Mouse (Mus musculus): ENCODE results near the gene Sox9. TPM values are rescaled to one million over a fixed set of nuclear protein-coding genes. Genes with fewer than 3 reads are reported as not detected.

Sox9 gene
- 10 to 100 TPM; 21.3 to 21.4 TPM for total RNA-seq (2021)

DNA sequence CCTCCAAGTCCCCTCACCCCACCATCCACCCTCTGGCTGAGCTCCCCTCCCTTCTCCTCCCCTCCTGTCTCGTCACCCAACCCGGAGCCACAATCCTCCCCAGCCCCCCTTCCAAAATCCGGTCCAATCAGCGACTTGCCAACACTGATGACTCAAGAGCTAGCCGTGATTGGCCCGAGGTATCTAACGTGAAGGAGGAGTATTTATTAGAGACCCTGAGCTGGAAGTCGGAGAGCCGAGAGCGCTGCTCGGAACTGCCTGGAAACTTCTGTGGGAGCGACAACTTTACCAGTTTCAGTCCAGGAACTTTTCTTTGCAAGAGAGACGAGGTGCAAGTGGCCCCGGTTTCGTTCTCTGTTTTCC is at the start of gene Sox9:
Gene Sox9 (plus strand): TSS at position 231 of the 363 bp plus-strand sequence.
- peak; percentile 95 for DNase-seq
- intact Hi-C loops (cut with DNase I) = loop anchor here (2.0 to 5.0 kb wide), 3 partner anchors 880 to 1245 kb away; no protein-coding TSS in a partner anchor

DNA sequence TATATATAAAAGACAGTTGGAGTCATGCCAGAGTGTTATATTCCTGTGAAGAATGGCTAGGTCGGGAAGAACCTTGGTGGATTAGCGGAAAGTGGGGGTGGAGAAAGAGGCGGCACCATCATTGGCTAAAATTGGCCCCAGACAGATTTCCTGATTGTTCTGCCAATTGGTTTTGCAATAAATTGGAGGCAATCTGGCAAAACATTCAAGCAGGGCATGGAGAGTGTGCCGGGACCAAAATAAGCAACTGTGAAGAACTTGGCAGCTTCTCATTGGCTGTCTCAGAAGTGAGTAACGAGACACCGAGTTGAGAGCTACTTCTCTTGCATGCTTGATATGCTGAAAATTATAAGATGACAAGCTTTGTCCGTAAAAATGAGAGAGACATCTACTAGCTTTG is 49.6 kb upstream of the Sox9 start:
- no peak for DNase-seq
- intact Hi-C loops (cut with DNase I) = no loop called here

DNA sequence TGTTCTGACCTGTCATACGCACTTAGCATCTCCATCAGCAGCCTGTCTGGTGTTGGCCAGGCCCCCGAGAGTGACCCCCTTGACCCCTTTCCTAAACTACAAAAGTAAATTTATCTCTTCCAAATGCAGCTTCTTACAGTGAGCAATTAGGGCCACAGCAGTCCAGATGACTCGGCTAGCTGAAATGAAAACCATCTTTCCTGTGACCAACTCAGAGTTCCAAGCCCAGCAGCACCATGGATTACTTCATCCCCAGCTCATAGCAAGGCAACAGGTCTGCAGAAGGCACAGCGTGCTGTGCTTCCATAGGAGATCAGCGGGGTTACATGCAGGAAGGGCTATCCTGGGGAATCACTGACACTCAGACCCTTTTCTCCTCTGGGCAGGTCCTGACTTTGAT is 45.0 kb upstream of the Sox9 start:
- DNase-seq = no peak
- intact Hi-C loops (cut with DNase I) = no loop called here

DNA sequence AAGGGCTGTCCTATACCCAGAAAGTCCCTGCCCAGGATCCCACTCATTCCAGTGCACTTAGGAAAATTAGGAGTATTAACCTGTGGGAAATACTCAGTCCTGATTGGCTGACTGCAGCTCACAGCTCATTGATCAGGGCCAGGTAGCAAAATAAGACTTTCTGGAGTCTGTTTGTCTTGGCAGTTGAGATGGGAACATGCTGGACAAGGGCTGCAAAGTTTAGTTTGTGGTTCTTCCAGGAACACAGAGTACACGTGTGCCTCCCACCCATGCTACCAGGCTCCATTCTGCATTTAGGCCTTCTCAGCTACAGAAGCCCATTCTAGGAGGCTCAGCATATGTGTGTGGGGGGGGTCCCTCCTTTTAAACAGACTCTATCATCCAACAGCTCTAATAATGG is 42.3 kb upstream of the Sox9 start:
- no peak for DNase-seq
- intact Hi-C loops (cut with DNase I) = no loop called here

DNA sequence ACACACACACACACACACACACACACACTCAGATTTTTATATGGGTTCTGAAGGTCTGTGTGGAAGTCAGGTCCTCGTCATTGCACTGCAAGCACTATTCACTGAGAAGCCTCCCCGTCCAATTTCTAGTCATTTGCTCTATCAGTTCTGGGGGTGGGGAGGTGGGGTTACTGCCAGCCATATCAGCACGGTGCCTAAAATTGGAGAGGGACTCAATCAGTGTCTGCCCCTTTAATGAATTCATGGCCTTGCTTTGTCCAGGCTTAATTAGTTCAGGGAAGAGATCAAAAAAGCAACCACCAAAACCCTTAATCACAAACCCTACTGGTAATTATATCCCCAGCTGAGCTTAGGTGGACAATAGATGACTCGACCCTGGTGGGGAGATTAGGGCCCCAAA is 25.5 kb upstream of the Sox9 start:
- intact Hi-C loops (cut with DNase I) = no loop called here
- DNase-seq = no peak

DNA sequence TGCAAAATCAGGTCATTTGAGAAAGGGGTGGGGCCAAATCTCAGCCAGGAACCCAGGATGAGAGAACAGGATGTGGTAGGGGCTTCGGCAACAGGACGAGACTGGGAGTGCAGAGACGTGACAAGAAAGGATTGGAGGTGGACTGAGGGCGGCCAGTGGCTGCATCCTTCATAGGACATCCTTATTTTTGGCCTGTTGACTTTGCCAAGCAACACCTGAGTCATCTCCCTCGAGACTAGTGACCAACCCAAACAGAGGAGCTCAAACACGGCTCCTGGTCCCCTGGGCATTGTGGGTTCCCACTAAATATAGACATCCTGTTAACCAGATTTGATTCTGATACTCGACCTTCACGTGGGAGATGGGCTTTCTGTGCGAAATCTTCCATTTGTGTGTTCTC is 24.0 kb upstream of the Sox9 start:
- intact Hi-C loops (cut with DNase I) = no loop called here
- no peak for DNase-seq

DNA sequence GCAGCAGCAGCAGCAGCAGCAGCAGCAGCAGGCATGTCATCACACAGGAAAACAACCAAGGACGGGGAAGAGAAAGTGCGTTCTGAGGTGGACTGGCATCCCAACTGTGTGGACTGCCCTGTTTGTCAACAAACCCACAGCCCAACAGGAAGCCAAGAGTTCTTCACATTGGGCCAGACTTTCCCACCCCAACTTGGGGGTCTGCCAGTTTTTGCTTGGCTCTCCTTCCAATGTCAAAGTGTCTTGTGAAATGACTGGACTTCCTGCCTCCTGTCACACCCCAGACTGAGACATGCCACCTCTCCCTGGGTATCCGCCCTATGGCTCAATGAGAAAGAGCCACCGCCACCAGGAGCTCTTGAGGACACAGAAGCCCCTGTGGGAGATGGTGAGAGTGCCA is 15.1 kb upstream of the Sox9 start:
- intact Hi-C loops (cut with DNase I) = no loop called here
- DNase-seq = peak; percentile 37

DNA sequence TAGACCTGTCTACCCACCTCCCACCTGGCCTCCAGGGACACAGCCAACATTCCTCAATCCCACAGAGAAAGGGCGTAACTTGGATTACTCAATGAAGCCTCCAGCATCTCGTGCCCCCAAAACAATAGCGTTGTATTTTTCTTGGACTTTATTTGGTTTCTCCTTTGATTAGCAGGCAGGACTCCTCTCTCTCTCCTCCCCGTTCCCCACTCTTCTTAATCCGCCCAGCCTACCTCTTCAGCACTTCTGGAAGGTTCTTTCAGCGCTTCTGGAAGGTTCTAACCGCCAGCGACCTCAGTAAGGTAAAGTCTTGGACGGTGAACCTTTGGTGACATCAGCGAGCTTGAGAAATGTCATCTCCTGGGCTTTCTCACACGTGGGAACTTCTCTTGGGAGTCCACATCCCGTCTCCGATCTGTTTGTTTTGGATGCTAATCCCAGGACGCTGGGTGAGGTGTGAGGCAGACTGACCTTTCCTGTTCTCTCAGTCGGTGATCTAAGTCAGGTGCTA is 14.4 kb upstream of the Sox9 start:
- DNase-seq = no peak
- intact Hi-C loops (cut with DNase I) = no loop called here

DNA sequence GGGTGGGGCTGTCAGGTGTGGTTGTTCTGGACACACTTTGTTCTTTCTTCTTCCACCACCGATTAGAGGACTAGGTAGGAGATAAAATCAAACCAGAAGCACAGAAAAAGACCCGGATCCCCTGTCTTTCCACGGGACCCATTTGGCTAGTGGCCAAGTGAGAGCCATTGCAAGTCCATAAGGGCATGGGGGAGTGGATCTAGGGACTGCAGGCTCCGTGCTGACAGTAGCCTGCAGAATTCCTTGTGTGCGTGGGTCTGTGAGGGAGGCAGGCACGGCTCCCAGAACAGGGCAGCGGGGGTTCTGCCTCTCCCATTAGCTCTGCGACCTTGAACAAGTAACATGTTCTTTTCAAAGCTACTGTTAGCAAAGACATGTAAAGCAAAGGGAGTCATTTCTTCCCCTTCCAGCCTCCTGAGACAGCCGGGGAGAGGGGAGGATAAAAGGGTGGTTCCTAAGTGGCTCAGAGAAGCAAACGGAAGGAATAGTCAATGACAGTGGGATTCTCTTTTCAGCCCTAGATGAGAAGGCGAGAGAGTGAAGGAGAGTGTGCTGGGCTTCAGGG is 9.2 kb upstream of the Sox9 start:
- intact Hi-C loops (cut with DNase I) = no loop called here
- DNase-seq = peak; percentile 22

DNA sequence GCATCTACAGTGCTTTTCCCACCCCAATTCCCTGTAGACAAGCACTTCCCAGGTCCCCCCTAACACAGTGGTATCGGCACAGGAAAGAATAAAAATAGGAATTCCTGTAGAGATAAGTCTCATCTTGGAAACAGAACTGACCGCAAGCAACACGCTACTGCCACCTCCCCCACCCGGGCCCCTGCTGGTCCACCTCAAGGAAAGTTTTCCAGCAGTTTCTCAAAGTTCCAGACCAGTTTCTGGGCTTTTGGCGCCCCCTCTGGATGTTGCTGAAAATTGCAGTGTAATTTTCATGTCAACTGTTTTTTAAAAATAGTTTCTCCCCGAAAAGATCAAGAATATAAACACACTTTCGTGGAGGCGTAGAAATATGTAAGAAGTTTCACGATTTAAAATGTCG is 2.3 kb upstream of the Sox9 start:
- intact Hi-C loops (cut with DNase I) = loop anchor here (2.0 to 5.0 kb wide), 3 partner anchors 877 to 1243 kb away; no protein-coding TSS in a partner anchor

DNA sequence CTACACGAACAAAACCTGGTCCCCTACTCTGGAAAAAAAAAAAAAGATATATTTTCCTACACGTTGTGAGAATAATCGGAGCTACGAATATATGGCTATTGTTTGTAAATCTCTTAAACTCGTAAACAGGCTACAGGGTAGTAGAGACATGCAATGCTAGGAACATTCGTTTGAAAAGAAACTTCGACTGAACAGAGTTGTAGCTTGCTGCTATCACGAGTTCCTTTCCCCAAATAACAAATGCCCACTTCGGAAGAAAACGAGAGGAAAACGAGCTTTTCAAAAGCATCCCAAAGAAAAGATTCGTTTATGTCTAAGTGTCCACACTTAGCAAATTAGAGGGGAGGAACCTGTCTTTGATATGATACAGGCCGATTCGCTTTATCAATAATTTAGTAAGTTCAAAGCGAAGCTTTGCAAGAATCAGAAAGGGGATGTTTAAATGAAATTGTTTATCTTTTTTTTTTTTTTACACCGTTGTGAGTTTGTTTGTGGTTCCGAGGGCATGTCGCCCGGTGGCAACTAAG is 1.6 kb upstream of the Sox9 start:
- no peak for DNase-seq
- intact Hi-C loops (cut with DNase I) = loop anchor here (2.0 to 5.0 kb wide), 3 partner anchors 878 to 1244 kb away; no protein-coding TSS in a partner anchor

More for the DNA sequence above, 2.3 kb upstream of the Sox9 start:
- peak; percentile 68 for DNase-seq

DNA sequence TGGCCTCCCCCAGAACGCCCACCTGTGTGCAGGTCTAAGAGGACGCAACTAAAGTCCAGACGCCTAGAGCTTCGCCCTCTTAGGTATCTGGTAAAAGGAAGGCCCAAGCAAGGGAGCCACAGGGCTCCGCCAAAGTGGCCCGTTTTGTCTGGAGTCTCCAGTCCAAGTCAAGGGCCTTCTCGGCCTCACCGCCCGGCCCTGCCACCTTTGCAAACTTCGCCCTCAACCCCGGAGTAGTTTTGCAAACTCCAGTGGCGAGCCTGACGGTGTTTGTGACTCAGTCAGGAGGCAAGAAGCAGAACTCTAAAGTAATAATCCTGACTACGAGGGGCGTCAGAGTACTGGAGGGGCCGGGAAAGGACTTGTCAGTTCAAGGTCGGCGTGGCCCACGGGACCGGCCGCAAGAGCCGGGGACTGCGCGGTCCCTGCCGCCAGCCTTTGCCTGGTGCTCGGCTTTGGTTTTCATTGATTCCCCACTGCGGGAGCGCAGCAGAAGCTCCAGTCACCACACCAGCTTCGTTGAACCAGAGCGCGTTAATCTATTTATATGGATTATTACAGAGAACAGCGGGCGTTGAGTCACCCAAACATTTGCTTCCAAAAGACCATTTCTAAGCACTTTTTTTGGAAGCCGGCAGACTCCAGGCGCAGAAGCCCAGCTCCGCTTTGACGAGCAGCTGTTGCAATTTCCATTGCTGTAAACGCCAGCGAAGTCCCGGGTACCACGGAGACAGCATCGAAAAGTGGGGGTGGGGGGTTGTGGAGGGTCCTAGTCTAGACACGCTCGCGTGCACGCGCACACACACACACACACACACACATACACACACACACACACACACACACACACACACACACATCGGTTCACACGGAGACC is 751 bp upstream of the Sox9 start:
- DNase-seq = peak; percentile 82
- intact Hi-C loops (cut with DNase I) = loop anchor here (2.0 to 5.0 kb wide), 3 partner anchors 879 to 1244 kb away; no protein-coding TSS in a partner anchor

DNA sequence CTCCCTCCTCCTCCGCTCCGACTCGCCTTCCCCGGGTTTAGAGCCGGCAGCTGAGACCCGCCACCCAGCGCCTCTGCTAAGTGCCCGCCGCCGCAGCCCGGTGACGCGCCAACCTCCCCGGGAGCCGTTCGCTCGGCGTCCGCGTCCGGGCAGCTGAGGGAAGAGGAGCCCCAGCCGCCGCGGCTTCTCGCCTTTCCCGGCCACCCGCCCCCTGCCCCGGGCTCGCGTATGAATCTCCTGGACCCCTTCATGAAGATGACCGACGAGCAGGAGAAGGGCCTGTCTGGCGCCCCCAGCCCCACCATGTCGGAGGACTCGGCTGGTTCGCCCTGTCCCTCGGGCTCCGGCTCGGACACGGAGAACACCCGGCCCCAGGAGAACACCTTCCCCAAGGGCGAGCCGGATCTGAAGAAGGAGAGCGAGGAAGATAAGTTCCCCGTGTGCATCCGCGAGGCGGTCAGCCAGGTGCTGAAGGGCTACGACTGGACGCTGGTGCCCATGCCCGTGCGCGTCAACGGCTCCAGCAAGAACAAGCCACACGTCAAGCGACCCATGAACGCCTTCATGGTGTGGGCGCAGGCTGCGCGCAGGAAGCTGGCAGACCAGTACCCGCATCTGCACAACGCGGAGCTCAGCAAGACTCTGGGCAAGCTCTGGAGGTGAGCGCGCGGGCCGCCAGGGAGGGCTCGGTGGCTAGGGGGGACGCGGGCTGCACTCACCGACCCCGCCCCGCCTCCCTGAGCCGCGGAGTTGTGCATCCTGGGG is 515 bp downstream of the Sox9 start:
- intact Hi-C loops (cut with DNase I) = loop anchor here (5.0 kb wide), 2 partner anchors 880 to 1130 kb away; no protein-coding TSS in a partner anchor
- peak; percentile 57 for DNase-seq

DNA sequence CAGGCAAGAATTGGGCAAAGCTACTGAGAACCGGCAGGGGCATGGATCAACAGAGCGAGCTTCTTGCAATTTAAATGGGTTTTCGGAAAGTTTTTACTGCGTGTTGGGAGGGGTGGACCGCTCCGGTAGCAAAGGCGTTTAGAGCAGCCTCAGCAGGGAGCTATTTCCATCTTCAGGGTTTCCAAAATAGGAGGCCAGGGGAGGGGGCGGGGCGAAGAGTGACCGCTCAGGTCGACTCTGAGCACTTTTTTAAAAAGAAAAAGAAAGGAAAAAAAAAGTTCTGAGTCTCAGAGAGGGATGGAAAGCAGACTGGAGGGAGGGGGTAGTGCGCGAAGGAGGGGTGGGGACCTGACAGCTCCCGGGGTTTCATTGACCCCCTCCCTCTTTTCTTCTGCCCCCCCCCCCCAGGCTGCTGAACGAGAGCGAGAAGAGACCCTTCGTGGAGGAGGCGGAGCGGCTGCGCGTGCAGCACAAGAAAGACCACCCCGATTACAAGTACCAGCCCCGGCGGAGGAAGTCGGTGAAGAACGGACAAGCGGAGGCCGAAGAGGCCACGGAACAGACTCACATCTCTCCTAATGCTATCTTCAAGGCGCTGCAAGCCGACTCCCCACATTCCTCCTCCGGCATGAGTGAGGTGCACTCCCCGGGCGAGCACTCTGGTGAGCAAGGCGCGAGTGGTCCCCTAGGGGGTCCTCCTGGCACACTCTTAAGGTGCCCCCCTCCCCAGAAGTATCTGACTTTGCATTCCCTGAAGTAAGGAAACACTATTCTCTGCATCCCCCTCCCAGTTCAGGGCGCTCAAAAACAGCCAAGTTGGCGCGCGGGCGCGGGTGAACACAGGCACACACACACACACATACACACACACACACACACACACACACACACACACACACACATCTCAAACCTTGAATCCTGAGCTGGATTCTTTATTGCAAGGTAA is 1.6 kb downstream of the Sox9 start:
- DNase-seq = peak; percentile 40
- intact Hi-C loops (cut with DNase I) = loop anchor here (5.0 kb wide), 2 partner anchors 881 to 1131 kb away; no protein-coding TSS in a partner anchor

DNA sequence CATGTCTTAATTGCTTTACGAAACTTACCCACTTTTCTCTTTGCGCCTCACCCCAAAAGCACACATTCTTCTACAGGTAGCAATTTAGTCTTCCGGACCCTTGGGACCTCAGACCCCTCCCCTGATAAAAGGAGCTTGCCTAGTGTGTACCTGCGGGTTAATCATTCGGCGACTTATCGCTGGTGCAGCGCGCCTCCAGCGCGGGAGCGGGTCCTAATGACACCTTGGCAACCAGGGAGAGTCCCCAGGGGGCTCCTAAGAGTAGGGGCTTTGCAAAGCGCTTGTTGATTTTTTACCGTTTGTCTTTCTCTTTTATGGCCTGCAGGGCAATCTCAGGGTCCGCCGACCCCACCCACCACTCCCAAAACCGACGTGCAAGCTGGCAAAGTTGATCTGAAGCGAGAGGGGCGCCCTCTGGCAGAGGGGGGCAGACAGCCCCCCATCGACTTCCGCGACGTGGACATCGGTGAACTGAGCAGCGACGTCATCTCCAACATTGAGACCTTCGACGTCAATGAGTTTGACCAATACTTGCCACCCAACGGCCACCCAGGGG is 2.4 kb downstream of the Sox9 start:
- DNase-seq = peak; percentile 31
- intact Hi-C loops (cut with DNase I) = loop anchor here (5.0 kb wide), 2 partner anchors 882 to 1132 kb away; no protein-coding TSS in a partner anchor

DNA sequence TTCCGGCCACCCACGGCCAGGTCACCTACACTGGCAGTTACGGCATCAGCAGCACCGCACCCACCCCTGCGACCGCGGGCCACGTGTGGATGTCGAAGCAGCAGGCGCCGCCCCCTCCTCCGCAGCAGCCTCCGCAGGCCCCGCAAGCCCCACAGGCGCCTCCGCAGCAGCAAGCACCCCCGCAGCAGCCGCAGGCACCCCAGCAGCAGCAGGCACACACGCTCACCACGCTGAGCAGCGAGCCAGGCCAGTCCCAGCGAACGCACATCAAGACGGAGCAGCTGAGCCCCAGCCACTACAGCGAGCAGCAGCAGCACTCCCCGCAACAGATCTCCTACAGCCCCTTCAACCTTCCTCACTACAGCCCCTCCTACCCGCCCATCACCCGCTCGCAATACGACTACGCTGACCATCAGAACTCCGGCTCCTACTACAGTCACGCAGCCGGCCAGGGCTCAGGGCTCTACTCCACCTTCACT is 2.9 kb downstream of the Sox9 start:
- intact Hi-C loops (cut with DNase I) = loop anchor here (5.0 kb wide), 2 partner anchors 883 to 1133 kb away; no protein-coding TSS in a partner anchor
- peak; percentile 54 for DNase-seq

DNA sequence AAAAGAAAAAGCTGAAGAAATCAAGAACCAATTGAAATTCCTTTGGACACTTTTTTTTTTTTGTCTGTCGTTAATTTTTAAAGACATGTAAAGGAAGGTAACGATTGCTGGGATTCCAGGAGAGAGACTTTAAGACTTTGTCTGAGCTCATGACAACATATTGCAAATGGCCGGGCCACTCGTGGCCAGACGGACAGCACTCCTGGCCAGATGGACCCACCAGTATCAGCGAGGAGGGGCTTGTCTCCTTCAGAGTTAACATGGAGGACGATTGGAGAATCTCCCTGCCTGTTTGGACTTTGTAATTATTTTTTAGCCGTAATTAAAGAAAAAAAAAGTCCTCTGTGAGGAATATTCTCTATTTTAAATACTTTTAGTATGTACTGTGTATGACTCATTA is 3.6 kb downstream of the Sox9 start:
- intact Hi-C loops (cut with DNase I) = no loop called here
- DNase-seq = peak; percentile 42

DNA sequence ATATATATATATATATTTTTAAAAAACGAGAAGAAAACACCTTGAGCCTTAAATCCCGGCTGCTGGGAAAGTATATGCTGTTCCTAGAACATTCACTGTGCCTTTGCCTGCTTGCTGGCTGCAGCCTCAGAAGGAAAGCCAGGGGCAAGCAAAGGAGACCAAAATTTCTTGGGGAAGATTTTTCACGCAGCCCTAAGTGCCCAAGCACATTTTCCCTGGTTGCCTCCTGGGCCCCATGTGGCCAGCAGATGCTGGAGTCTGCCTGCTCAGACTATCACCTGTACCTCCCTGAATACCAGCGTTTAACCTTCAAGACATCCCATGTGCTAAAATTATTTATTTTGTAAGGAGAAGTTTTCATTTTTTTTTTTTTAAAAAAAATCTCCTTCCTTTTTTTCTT is 4.4 kb downstream of the Sox9 start:
- DNase-seq = peak; percentile 9
- intact Hi-C loops (cut with DNase I) = no loop called here

DNA sequence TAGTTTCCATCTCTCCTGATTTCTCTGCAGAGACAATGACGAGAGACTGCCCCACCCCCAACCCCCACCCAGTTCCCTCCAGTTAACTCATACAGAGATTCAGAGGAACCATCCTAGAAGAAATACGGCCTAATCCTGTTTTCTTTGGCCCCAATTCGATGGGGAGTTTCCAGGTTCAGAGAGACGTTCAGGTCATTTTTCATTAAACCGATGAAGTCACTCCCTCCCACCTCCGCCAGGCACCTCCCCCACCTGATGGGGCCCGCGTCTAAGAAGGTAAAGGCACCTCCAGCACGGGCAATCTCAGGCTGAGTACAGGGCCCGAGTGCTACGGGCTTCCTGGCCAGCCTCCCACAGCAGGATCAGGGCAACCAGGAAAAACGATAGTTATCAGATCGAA is 6.3 kb downstream of the Sox9 start:
- intact Hi-C loops (cut with DNase I) = loop anchor here (2.0 kb wide), 1 partner anchor 371 kb away; no protein-coding TSS in a partner anchor
- no peak for DNase-seq

Measured in left cerebral cortex, postnatal 4 days (tissue).